Mouse (Mus musculus): Measurements from ENCODE around the gene Dab2ip.

Dab2ip gene

GRCm38 (mm10) chr2:35715485-35715884, 157.4 kb downstream of the Dab2ip start:
- DNase-seq (ENCODE audit: extremely low read depth, low read depth): peak; percentile 79

GRCm38 (mm10) chr2:35716175-35716574, 158.1 kb downstream of the Dab2ip start:
- DNase-seq (ENCODE audit: extremely low read depth, low read depth): peak; percentile 75

- no peak for DNase-seq (ENCODE audit: extremely low read depth, low read depth)
These were observed 160.0 kb downstream of the Dab2ip start for GRCm38 (mm10) chr2:35718003-35718500.

GRCm38 (mm10) chr2:35718662-35719061, 160.6 kb downstream of the Dab2ip start:
- DNase-seq (ENCODE audit: extremely low read depth, low read depth): no peak

- DNase-seq (ENCODE audit: extremely low read depth, low read depth): no peak
These were observed 161.4 kb downstream of the Dab2ip start for GRCm38 (mm10) chr2:35719230-35720005.

- no peak for DNase-seq (ENCODE audit: extremely low read depth, low read depth)
These were observed 162.0 kb downstream of the Dab2ip start for GRCm38 (mm10) chr2:35720104-35720503.

- no peak for DNase-seq (ENCODE audit: extremely low read depth, low read depth)
These were observed 162.5 kb downstream of the Dab2ip start for GRCm38 (mm10) chr2:35720550-35720949.

GRCm38 (mm10) chr2:35720956-35721355, 162.9 kb downstream of the Dab2ip start:
- no peak for DNase-seq (ENCODE audit: extremely low read depth, low read depth)

- no peak for DNase-seq (ENCODE audit: extremely low read depth, low read depth)
These were observed 164.8 kb downstream of the Dab2ip start for GRCm38 (mm10) chr2:35722821-35723220.

GRCm38 (mm10) chr2:35723267-35723666, 165.2 kb downstream of the Dab2ip start:
- no peak for DNase-seq (ENCODE audit: extremely low read depth, low read depth)

GRCm38 (mm10) chr2:35723691-35724090, 165.6 kb downstream of the Dab2ip start:
- no peak for DNase-seq (ENCODE audit: extremely low read depth, low read depth)

GRCm38 (mm10) chr2:35728633-35729032, 170.6 kb downstream of the Dab2ip start:
- no peak for DNase-seq (ENCODE audit: extremely low read depth, low read depth)

- DNase-seq (ENCODE audit: extremely low read depth, low read depth): no peak
These were observed 171.3 kb downstream of the Dab2ip start for GRCm38 (mm10) chr2:35729077-35730065.

GRCm38 (mm10) chr2:35731671-35732449, 173.8 kb downstream of the Dab2ip start:
- peak; percentile 72 for DNase-seq (ENCODE audit: extremely low read depth, low read depth)

GRCm38 (mm10) chr2:35735001-35735400, 176.9 kb downstream of the Dab2ip start:
- DNase-seq (ENCODE audit: extremely low read depth, low read depth): no peak

GRCm38 (mm10) chr2:35736061-35736460, 178.0 kb downstream of the Dab2ip start:
- no peak for DNase-seq (ENCODE audit: extremely low read depth, low read depth)

GRCm38 (mm10) chr2:35737467-35738027, 179.5 kb downstream of the Dab2ip start:
- DNase-seq (ENCODE audit: extremely low read depth, low read depth): no peak

GRCm38 (mm10) chr2:35739669-35740254, 181.7 kb downstream of the Dab2ip start:
- DNase-seq (ENCODE audit: extremely low read depth, low read depth): no peak

GRCm38 (mm10) chr2:35745876-35746275, 187.8 kb downstream of the Dab2ip start:
- DNase-seq (ENCODE audit: extremely low read depth, low read depth): no peak

GRCm38 (mm10) chr2:35746638-35747037, 188.6 kb downstream of the Dab2ip start:
- no peak for DNase-seq (ENCODE audit: extremely low read depth, low read depth)

Data from MEL-GATA-1-ER (cell line).